Mouse (Mus musculus): ENCODE data around the gene Mast3.

The Mast3 gene

GRCm38 (mm10) chr8:70743656-70744590 is 60.9 kb downstream of the Mast3 start:
- DNase-seq (ENCODE audit: low spot score): peak; percentile 41

GRCm38 (mm10) chr8:70742981-70743655 is 61.7 kb downstream of the Mast3 start:
- no peak for DNase-seq (ENCODE audit: low spot score)

- no peak for DNase-seq (ENCODE audit: low spot score)
Observed at GRCm38 (mm10) chr8:70742176-70742575, 62.7 kb downstream of the Mast3 start.

- DNase-seq (ENCODE audit: low spot score): no peak
Observed at GRCm38 (mm10) chr8:70741661-70742060, 63.2 kb downstream of the Mast3 start.

GRCm38 (mm10) chr8:70738211-70738610 is 66.6 kb downstream of the Mast3 start:
- no peak for DNase-seq (ENCODE audit: low spot score)

- DNase-seq (ENCODE audit: low spot score): no peak
Observed at GRCm38 (mm10) chr8:70737705-70738104, 67.1 kb downstream of the Mast3 start.

GRCm38 (mm10) chr8:70730956-70731355 is 73.9 kb downstream of the Mast3 start:
- DNase-seq (ENCODE audit: low spot score): no peak

- DNase-seq (ENCODE audit: low spot score): peak; percentile 47
Observed at GRCm38 (mm10) chr8:70729808-70730475, 74.9 kb downstream of the Mast3 start.
